Mouse (Mus musculus): ENCODE data around the gene Grik3. TPM values are rescaled to one million over a fixed set of nuclear protein-coding genes. Genes with fewer than 3 reads are reported as not detected.

Gene Grik3
- 7.5 and 8.0 TPM in 2 replicates for polyA plus RNA-seq (2015; fragmentation: Nextera tagmentation; extraction: Ambion mirVana)

GRCm38 (mm10) chr4:125490661-125491504, at the start of gene Grik3:
Gene Grik3, plus strand, starts transcription at chr4:125490700.
- peak within 1 kb of the TSS; percentile 59 for H3K4me3 ChIP-seq (replicated peaks; ENCODE audit: low read length)
- H3K27ac ChIP-seq (ENCODE audit: low read length): peak within 1 kb of the TSS; percentile 91
- peaks cover 73% of the 10 kb centered on the region for H3K4me1 ChIP-seq (replicated peaks; ENCODE audit: control insufficient read depth, insufficient read depth, low read length)
- ATAC-seq: peak; percentile 27
- WGBS: under 1% methylated on average over 67 of the region's 77 CpGs
- peaks cover 56% of the 10 kb centered on the region for H3K27me3 ChIP-seq (replicated peaks; ENCODE audit: control insufficient read depth, insufficient read depth, low read length)
- peak within 1 kb of the TSS; percentile 73 for H3K9ac ChIP-seq (replicated peaks; ENCODE audit: low read depth, low read length)
- no peaks in the 10 kb centered on the region for H3K36me3 ChIP-seq (ENCODE audit: control insufficient read depth, insufficient read depth)
- H3K9me3 ChIP-seq (ENCODE audit: control insufficient read depth, low read length): no peaks in the 10 kb centered on the region
- peak within 1 kb of the TSS; percentile 59 for H3K4me2 ChIP-seq (ENCODE audit: low read length)

GRCm38 (mm10) chr4:125441821-125442220, 48.7 kb upstream of the Grik3 start:
- H3K27ac ChIP-seq (ENCODE audit: low read length): no peak overlapping the region
- H3K4me1 ChIP-seq (replicated peaks; ENCODE audit: control insufficient read depth, insufficient read depth, low read length): peaks cover 8% of the 10 kb centered on the region; the same call in 1 of the 2 replicates
- no peaks in the 10 kb centered on the region for H3K36me3 ChIP-seq (ENCODE audit: control insufficient read depth, insufficient read depth)
- no peak overlapping the region for H3K4me2 ChIP-seq (ENCODE audit: low read length)
- H3K27me3 ChIP-seq (replicated peaks; ENCODE audit: control insufficient read depth, insufficient read depth, low read length): 0 out of 2 replicates have a peak, but pooled peaks cover 5% of the 10 kb centered on the region
- WGBS: 57% methylated on average over 4 of the region's 4 CpGs
- no peak overlapping the region for H3K9ac ChIP-seq (replicated peaks; ENCODE audit: low read depth, low read length)
- H3K4me3 ChIP-seq (replicated peaks; ENCODE audit: low read length): no peak overlapping the region
- H3K9me3 ChIP-seq (ENCODE audit: control insufficient read depth, low read length): no peaks in the 10 kb centered on the region
- ATAC-seq: no peak

GRCm38 (mm10) chr4:125444366-125444765, 46.1 kb upstream of the Grik3 start:
- no peak for ATAC-seq
- no peak overlapping the region for H3K9ac ChIP-seq (replicated peaks; ENCODE audit: low read depth, low read length)
- no peaks in the 10 kb centered on the region for H3K9me3 ChIP-seq (ENCODE audit: control insufficient read depth, low read length)
- H3K4me3 ChIP-seq (replicated peaks; ENCODE audit: low read length): no peak overlapping the region
- H3K27me3 ChIP-seq (replicated peaks; ENCODE audit: control insufficient read depth, insufficient read depth, low read length): 0 out of 2 replicates have a peak, but pooled peaks cover 5% of the 10 kb centered on the region
- WGBS: 51% methylated on average over 7 of the region's 7 CpGs
- no peak overlapping the region for H3K27ac ChIP-seq (ENCODE audit: low read length)
- peaks cover 8% of the 10 kb centered on the region; the same call in 1 of the 2 replicates for H3K4me1 ChIP-seq (replicated peaks; ENCODE audit: control insufficient read depth, insufficient read depth, low read length)
- no peak overlapping the region for H3K4me2 ChIP-seq (ENCODE audit: low read length)
- no peaks in the 10 kb centered on the region for H3K36me3 ChIP-seq (ENCODE audit: control insufficient read depth, insufficient read depth)

GRCm38 (mm10) chr4:125450602-125451321, 39.7 kb upstream of the Grik3 start:
- WGBS: 63% methylated on average over 7 of the region's 7 CpGs
- Histone ChIP-seq H3K4me1 (replicated peaks; ENCODE audit: control insufficient read depth, insufficient read depth, low read length) (no peaks in the 10 kb centered on the region; the same call in 1 of the 2 replicates), H3K4me2 (ENCODE audit: low read length) (no peak overlapping the region), H3K27ac (ENCODE audit: low read length) (no peak overlapping the region), H3K27me3 (replicated peaks; ENCODE audit: control insufficient read depth, insufficient read depth, low read length) (no peaks in the 10 kb centered on the region), H3K9me3 (ENCODE audit: control insufficient read depth, low read length) (no peaks in the 10 kb centered on the region), H3K9ac (replicated peaks; ENCODE audit: low read depth, low read length) (no peak overlapping the region), H3K4me3 (replicated peaks; ENCODE audit: low read length) (no peak overlapping the region), H3K36me3 (ENCODE audit: control insufficient read depth, insufficient read depth) (no peaks in the 10 kb centered on the region)
- ATAC-seq: no peak

- H3K4me1 ChIP-seq (replicated peaks; ENCODE audit: control insufficient read depth, insufficient read depth, low read length): no peaks in the 10 kb centered on the region; the same call in 1 of the 2 replicates
Measured at GRCm38 (mm10) chr4:125451821-125452220, 38.7 kb upstream of the Grik3 start.

DNA sequence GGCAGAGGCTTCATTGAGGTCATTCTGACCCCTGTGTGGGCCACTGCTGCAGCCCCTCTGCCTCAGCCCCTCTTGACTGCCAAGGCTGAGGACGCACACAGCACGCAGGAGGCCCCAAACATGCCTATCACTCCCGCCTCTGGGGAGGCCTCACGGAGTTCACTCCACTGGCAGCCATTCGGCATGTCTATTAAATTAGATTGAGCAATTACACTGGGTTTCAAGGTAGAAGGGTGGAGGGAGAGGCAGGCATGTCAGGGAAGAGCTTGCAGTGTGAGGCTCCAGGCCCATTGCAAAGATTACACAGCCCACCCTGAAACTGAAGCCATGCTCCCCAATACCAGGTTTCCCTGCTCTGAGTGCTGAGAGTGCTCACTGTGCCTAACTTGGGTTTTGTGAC, 34.0 kb upstream of the Grik3 start:
- Histone ChIP-seq H3K27ac (ENCODE audit: low read length) (no peak overlapping the region), H3K4me2 (ENCODE audit: low read length) (no peak overlapping the region), H3K36me3 (ENCODE audit: control insufficient read depth, insufficient read depth) (no peaks in the 10 kb centered on the region), H3K4me3 (replicated peaks; ENCODE audit: low read length) (no peak overlapping the region), H3K9ac (replicated peaks; ENCODE audit: low read depth, low read length) (no peak overlapping the region), H3K27me3 (replicated peaks; ENCODE audit: control insufficient read depth, insufficient read depth, low read length) (no peaks in the 10 kb centered on the region), H3K9me3 (ENCODE audit: control insufficient read depth, low read length) (no peaks in the 10 kb centered on the region), H3K4me1 (replicated peaks; ENCODE audit: control insufficient read depth, insufficient read depth, low read length) (peaks cover 12% of the 10 kb centered on the region)
- WGBS: 28% methylated on average over 5 of the region's 5 CpGs
- no peak for ATAC-seq

More at GRCm38 (mm10) chr4:125451821-125452220, 38.7 kb upstream of the Grik3 start:
- 35% methylated on average over 6 of the region's 6 CpGs for WGBS
- Histone ChIP-seq H3K36me3 (ENCODE audit: control insufficient read depth, insufficient read depth) (no peaks in the 10 kb centered on the region), H3K9ac (replicated peaks; ENCODE audit: low read depth, low read length) (no peak overlapping the region), H3K9me3 (ENCODE audit: control insufficient read depth, low read length) (no peaks in the 10 kb centered on the region), H3K27me3 (replicated peaks; ENCODE audit: control insufficient read depth, insufficient read depth, low read length) (no peaks in the 10 kb centered on the region), H3K4me2 (ENCODE audit: low read length) (no peak overlapping the region), H3K4me3 (replicated peaks; ENCODE audit: low read length) (no peak overlapping the region), H3K27ac (ENCODE audit: low read length) (no peak overlapping the region)
- ATAC-seq: no peak

DNA sequence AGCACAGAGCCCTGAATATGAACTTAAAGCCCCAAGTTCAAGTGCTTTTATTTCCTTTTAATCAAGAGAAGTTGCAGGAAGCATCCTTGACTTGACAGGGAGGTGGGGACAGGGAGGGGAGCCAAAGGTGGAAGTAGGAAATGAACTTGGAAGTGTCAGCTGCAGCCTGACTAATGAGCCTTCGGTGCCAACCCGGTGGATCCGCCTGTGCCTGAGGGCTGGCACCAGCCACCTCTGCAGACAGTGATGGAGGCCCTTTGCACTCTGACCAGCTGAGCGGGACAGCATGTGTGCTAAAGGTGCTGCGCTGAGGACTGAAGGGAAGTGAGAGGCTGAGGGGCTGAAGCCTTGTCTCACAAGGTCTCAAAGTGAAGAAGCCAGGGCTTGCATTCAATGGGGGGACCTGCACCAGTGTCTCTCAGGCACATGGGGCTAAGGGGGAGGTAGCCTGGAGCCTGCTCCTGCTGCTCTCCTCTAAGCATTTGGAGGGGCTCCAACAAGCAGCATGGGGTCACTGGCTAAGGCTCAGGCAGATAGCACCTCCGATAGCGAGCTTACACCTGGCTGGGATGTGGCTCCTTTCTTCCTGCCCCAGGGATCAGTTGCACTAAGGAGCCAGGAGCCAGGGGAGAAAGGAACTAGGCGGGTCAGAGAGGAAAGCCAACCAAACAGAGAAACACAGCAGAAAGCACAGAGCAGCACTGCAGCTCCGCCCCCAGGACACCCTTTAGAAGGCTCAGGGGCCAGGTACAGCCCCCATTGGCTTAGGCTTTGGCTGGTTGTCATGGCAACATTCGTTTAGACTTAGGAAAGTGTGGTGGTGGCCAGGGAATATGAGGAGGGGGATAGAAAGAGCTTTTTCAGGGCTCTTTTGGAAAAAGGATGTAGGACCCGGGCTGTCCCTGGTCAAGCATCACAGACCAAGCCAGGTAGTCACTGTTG, 33.1 kb upstream of the Grik3 start:
- 21% methylated on average over 11 of the region's 11 CpGs for WGBS
- H3K4me3 ChIP-seq (replicated peaks; ENCODE audit: low read length): no peak overlapping the region
- H3K9ac ChIP-seq (replicated peaks; ENCODE audit: low read depth, low read length): no peak overlapping the region
- no peak for ATAC-seq
- H3K9me3 ChIP-seq (ENCODE audit: control insufficient read depth, low read length): no peaks in the 10 kb centered on the region
- H3K27ac ChIP-seq (ENCODE audit: low read length): no peak overlapping the region
- H3K4me1 ChIP-seq (replicated peaks; ENCODE audit: control insufficient read depth, insufficient read depth, low read length): peaks cover 12% of the 10 kb centered on the region
- no peak overlapping the region for H3K4me2 ChIP-seq (ENCODE audit: low read length)
- H3K27me3 ChIP-seq (replicated peaks; ENCODE audit: control insufficient read depth, insufficient read depth, low read length): no peaks in the 10 kb centered on the region
- no peaks in the 10 kb centered on the region for H3K36me3 ChIP-seq (ENCODE audit: control insufficient read depth, insufficient read depth)

DNA sequence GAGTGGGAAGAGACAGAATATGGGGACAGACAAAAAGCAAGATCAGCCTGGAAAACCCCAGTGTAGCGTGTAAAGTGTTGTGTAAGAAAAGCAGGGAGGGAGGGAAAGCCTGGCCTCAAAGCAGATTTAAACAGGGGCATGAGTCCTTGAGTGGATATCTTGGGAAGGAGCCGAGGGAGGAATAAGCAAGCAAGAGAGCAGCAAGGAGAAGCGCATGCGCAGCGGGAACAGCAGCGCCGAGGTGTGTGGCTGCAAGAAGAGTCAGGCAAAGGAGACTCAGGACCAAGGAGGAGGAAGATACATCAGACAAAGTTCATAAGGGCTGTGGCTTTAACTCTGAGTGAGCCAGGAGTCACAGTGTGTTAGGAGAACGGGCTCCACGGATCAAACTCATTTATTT, 30.7 kb upstream of the Grik3 start:
- no peak for ATAC-seq
- H3K4me2 ChIP-seq (ENCODE audit: low read length): no peak overlapping the region
- no peaks in the 10 kb centered on the region for H3K9me3 ChIP-seq (ENCODE audit: control insufficient read depth, low read length)
- H3K27me3 ChIP-seq (replicated peaks; ENCODE audit: control insufficient read depth, insufficient read depth, low read length): peaks cover under 1% of the 10 kb centered on the region; the same call in 1 of the 2 replicates
- H3K4me1 ChIP-seq (replicated peaks; ENCODE audit: control insufficient read depth, insufficient read depth, low read length): peaks cover 12% of the 10 kb centered on the region
- no peaks in the 10 kb centered on the region for H3K36me3 ChIP-seq (ENCODE audit: control insufficient read depth, insufficient read depth)
- no peak overlapping the region for H3K9ac ChIP-seq (replicated peaks; ENCODE audit: low read depth, low read length)
- WGBS: 69% methylated on average over 9 of the region's 9 CpGs
- H3K4me3 ChIP-seq (replicated peaks; ENCODE audit: low read length): no peak overlapping the region
- H3K27ac ChIP-seq (ENCODE audit: low read length): no peak overlapping the region

Measured in forebrain, embryonic 16.5 days (tissue).